Mouse (Mus musculus): ENCODE data around the gene Ppid.
"Not testable (repeated sequence)": the region's sequence is repeated elsewhere in the genome, so short reads cannot be mapped to it uniquely, and the experiment has no call there.

The Ppid gene

GRCm38 (mm10) chr3:79572399-79572798 is 18.7 kb upstream of the Ppid start:
- DNase-seq (ENCODE audit: low read depth, low spot score): no peak

GRCm38 (mm10) chr3:79573376-79573775 is 17.8 kb upstream of the Ppid start:
- not testable (repeated sequence) for DNase-seq (ENCODE audit: low read depth, low spot score)

- no peak for DNase-seq (ENCODE audit: low read depth, low spot score)
Measured at GRCm38 (mm10) chr3:79574336-79574735, 16.8 kb upstream of the Ppid start.

DNA sequence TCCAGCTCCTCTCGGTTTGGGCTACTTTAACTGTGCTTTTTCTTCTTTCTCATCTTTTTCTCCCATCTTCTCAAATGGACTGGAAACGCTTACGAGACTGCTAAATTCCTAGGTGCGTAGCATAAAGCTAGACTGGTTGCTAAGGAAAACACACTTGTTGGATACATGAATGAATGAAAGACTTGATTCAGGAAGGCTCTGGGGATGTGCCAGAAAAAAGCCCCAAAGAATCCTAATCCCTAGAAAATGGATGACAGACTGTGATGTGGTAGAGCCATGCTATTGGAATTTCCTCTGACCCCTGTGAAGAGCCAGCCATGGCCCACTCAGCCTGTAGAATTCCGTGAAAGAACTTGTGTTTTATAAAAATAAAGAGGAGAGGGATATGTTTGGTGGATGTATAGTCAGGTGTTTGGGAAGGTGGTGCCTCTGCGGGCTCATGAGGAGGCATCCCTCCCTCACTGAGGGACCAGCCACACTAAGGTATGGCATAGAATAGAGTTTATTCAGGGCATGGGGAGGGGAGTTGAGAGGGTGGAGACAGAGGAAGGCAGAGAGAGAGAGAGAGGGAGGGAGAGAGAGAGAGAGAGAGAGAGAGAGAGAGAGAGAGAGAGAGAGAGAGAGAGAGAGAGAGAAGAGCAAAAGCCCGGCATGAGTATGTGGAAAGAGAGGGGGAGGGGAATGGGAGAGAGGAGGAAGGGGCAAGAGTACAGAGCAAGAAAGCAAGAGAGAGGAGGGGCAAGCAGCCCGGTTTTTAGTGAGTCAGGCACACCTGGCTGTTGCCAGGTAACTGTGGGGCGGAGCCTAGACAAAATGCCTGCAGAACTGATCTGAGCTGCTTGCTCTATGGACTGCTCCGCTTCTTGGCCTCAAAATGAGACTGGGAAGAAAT is 15.3 kb upstream of the Ppid start:
- peak; percentile 51 for DNase-seq (ENCODE audit: low read depth, low spot score)

GRCm38 (mm10) chr3:79576468-79576816 is 14.7 kb upstream of the Ppid start:
- DNase-seq (ENCODE audit: low read depth, low spot score): no peak

GRCm38 (mm10) chr3:79576865-79577264 is 14.3 kb upstream of the Ppid start:
- no peak for DNase-seq (ENCODE audit: low read depth, low spot score)

DNA sequence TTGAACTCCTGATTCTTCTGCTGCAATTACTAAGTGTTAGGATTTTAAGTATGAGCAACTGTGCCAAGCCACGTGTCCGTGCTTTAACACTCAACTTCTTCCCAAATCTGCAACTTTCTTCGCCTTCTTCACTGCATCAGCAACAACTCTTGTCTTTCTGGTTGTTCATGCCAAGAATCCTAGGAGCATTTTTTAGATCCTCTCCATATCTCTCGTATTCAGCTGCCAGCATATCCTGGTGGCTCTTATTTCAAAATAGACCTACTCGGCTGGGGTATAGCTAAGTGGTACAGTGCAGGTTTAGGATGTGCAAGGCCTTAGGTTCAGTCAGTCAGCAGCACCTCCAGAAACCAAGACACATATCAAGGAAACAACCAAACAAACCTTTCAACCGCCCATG is 13.5 kb upstream of the Ppid start:
- no peak for DNase-seq (ENCODE audit: low read depth, low spot score)

DNA sequence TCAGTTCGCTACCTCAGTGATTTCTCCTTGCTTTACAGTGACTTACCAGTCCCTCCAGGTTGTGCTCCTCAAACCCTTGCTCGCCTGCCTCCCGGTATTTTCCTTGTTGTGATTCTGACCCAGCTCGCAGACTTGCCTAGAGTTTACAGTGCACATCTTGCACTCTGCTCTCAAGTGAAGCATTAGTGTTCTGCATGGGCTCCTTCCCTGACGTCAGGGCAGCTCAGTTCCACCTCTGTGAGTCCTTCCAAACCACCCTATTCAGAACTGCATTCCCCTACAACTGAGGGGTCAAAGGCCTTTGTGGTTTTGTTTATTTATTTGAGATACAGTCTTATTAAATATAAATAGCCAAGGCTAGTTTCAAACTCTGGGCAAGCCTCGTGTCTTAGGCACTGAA is 13.0 kb upstream of the Ppid start:
- no peak for DNase-seq (ENCODE audit: low read depth, low spot score)

GRCm38 (mm10) chr3:79579891-79580575 is 11.1 kb upstream of the Ppid start:
- DNase-seq (ENCODE audit: low read depth, low spot score): no peak

- peak; percentile 96 for DNase-seq (ENCODE audit: low read depth, low spot score)
Measured at GRCm38 (mm10) chr3:79586804-79587203, 4.3 kb upstream of the Ppid start.

- DNase-seq (ENCODE audit: low read depth, low spot score): no peak
Measured at GRCm38 (mm10) chr3:79589671-79590070, 1.5 kb upstream of the Ppid start.

DNA sequence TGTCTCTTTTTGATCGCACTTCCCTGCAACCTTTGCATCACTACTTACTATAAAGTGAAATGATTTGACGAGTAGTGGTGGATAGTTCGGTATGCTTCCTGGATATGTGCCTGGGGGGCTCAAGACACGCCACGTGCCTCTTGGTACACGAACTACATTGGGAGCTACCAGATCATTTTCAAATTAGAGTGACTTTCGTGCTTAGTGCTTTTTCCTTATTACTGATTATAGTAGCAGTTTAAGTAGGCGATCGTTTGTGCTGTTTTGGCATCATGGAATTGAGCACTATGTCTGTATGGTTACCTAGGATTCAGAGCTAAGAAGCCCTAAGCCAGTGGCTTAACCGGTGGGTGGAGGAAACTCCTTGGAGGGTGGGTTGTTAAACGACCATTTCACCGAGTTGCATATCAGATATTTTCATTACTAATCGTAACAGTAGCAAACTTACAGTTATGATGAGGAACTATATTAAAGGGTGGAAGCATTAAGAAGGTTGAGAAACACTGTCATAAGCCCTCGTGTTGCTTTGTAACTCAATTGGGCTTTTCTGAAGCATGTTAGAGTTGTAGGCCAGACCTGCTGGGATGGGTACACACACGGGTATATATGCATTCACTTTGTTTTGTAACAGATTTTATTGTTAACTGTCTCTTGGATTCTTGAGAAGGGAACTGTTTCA is 790 bp downstream of the Ppid start:
- DNase-seq (ENCODE audit: low read depth, low spot score): no peak

DNA sequence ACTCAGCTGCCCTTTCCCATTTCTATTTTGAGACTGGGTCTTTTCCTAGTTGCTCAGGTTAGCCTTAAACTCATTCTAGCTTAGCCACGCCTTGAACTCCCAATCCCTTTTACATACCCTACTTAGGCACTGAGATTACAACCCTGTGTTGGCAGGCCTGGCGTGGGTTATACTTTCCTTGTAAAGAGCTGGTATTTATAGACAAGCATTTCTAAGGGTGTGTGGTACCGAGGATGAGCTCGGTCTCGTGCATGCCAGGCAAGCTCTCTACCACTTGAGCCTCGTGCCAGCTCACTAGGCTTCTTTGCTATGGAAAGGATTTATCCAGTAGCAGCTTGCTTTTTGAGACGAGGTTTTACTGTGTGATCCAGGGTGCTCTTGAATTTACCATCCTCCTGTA is 4.3 kb downstream of the Ppid start:
- no peak for DNase-seq (ENCODE audit: low read depth, low spot score)

GRCm38 (mm10) chr3:79609886-79610285 is 18.7 kb downstream of the Ppid start:
- no peak for DNase-seq (ENCODE audit: low read depth, low spot score)

DNA sequence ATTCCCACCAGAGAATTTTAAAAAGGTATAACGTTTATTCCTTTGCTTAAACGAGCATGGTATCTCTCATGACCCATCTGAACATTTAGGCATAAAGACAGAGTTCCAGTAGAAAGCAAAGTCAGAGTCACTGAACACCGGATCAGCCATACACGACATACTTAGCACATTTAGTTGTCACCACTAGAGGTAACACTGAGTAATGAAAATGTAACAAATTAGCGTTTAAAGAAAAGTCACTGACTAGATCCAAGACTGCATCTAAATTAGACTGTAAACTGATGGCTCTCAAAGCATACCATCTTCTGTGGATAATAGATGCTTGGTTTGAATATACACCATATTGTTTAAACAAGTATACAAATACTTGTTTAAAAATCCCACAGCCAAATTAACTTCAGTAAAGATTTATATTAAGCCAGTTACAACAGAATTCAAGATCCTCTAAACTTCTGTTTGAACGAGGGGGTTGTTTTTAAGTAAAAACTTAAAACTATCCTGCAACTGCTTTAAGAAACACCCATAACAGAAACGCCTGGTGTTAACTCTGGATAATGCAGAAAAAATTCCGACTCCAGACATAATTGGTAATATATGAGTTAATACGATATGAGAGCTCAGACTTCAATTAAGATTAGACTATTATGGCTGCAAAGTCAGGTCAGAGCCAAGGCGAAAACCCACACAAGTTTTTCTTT is 36.5 kb downstream of the Ppid start:
- no peak for DNase-seq (ENCODE audit: low read depth, low spot score)

DNA sequence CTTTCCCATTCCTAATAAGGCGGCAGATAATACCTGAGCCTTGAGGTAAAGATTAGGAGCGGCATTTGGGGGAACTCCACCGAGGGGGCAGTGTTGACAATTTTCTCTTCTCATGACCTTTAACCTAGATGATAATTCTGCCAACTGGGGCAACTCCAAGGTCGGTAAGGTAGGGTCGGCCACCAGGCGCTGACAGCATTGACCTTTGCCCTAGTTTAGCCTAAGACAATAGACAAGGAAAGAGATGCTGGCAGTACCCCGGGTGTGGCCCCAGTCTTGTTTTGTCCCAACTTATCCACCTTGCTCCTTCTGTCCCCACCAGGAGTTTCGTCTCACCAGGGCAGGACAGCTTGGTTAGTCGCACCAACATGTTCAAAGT is 37.0 kb downstream of the Ppid start:
- DNase-seq (ENCODE audit: low read depth, low spot score): peak; percentile 44

GRCm38 (mm10) chr3:79628561-79629415 is 37.6 kb downstream of the Ppid start, which contains the start of gene 4930579G24Rik:
Gene 4930579G24Rik (plus strand): TSS chr3:79629079.
- DNase-seq (ENCODE audit: low read depth, low spot score): peak; percentile 100

- DNase-seq (ENCODE audit: low read depth, low spot score): peak; percentile 55
Measured at GRCm38 (mm10) chr3:79629416-79629730, 38.2 kb downstream of the Ppid start, which contains the start of gene Etfdh. Gene Etfdh (minus strand): TSS chr3:79629500.

DNA sequence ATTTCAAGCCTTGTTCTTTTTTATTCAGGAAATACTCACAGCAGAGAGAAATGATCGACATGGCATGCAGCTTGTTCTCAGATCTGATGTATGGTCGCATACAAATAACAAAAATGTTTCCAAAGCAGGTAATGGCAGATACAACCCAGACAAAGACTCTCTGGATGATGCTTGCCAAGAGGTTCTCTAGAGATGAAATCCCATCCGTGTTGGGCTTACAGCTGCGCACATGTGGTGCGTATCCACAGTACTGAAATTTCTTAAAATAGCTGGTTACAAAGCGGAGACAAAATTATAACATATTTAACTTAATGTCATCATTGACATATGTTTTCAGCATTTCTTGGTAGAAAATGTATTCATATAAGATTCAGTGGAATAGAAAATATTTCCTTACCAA is 61.0 kb downstream of the Ppid start:
- DNase-seq (ENCODE audit: low read depth, low spot score): no peak
